Mouse (Mus musculus) cortical plate, adult 2 months (tissue): ENCODE data around the gene Gfi1b.

Experiments
- CTCF ChIP-seq: fragments of 200-500 bp; IDR thresholded peaks from 2 replicates; pipeline ENCODE4 v1.5.1; 2011; ENCODE audit warnings: mild to moderate bottlenecking, control low read depth, low read length; ENCODE audit not compliant: insufficient read depth; ENCODE audit errors: extremely low read depth
- POLR2A ChIP-seq: fragments of 200-500 bp; IDR thresholded peaks from 2 replicates; pipeline ENCODE4 v1.6.1; 2011; ENCODE audit warnings: mild to moderate bottlenecking, low read length, control low read depth; ENCODE audit not compliant: insufficient read depth; ENCODE audit errors: extremely low read depth

- no peak for TF ChIP-seq POLR2A
- TF ChIP-seq CTCF, result no peak
Observed at GRCm38 (mm10) chr2:28617498-28618486, 4.0 kb downstream of the Gfi1b start.
